Mouse (Mus musculus) liver, embryonic 16.5 days (tissue): ENCODE measurements around the gene Efcc1. TPM values are rescaled to one million over a fixed set of nuclear protein-coding genes. Genes with fewer than 3 reads are reported as not detected.
A peak's percentile ranks its signal among the peaks of the same experiment; 100 is the strongest.
"Not testable (repeated sequence)": the region's sequence is repeated elsewhere in the genome, so short reads cannot be mapped to it uniquely, and the experiment has no call there.

Experiments used
- ATAC-seq: fragments of 200-750 bp; cut with Nextera tagmentation; 2 replicates; pipeline ENCODE4 v1.8.0; 2017; ENCODE audit warnings: low read depth, mild to moderate bottlenecking, moderate number of reproducible peaks, moderate library complexity
- H3K27ac ChIP-seq: fragments of 300-500 bp; sonication (generic); 2 replicates; pipeline ENCODE4 v1.5.1; 2014; ENCODE audit warnings: mild to moderate bottlenecking, low read length
- H3K27me3 ChIP-seq: fragments of 300-500 bp; sonication (generic); 2 replicates; pipeline ENCODE4 v1.6.1; 2014; ENCODE audit warnings: low read depth, low read length, mixed read lengths; ENCODE audit not compliant: control insufficient read depth, insufficient read depth
- H3K36me3 ChIP-seq: fragments of 300-500 bp; sonication (generic); 2 replicates; pipeline ENCODE4 v1.6.1; 2014; ENCODE audit warnings: mild to moderate bottlenecking; ENCODE audit not compliant: control insufficient read depth, insufficient read depth
- H3K4me1 ChIP-seq: fragments of 300-500 bp; sonication (generic); 2 replicates; pipeline ENCODE4 v1.6.1; 2014; ENCODE audit warnings: low read depth, low read length, mixed read lengths; ENCODE audit not compliant: control insufficient read depth
- H3K4me2 ChIP-seq: fragments of 300-500 bp; sonication (generic); 2 replicates; pipeline ENCODE4 v1.6.1; 2014; ENCODE audit warnings: low read depth, low read length, mixed read lengths
- H3K4me3 ChIP-seq: fragments of 300-500 bp; sonication (generic); 2 replicates; pipeline ENCODE4 v1.5.1; 2014; ENCODE audit warnings: low read depth, mild to moderate bottlenecking, low read length
- H3K9ac ChIP-seq: fragments of 300-500 bp; sonication (generic); 2 replicates; pipeline ENCODE4 v1.6.1; 2014; ENCODE audit warnings: low read depth, low read length
- H3K9me3 ChIP-seq: fragments of 300-500 bp; sonication (generic); replicated peaks from 2 replicates; pipeline ENCODE4 v1.6.1; 2016; ENCODE audit warnings: low read length; ENCODE audit not compliant: control insufficient read depth
- WGBS: fragments of 180-500 bp; shearing (Covaris S2); extraction: QIAGEN DNeasy Blood & Tissue Kit; methylation state at CpG from one replicate; pipeline ENCODE4 v1.1.7; 2014; ENCODE audit not compliant: insufficient replicate concordance; 5-methylcytosine and 5-hydroxymethylcytosine counted together
- polyA plus RNA-seq: library from polyadenylated mRNA; unstranded; fragments of >200 nt; fragmentation: Nextera tagmentation; extraction: Ambion mirVana; gene quantifications from 2 replicates; pipeline ENCODE4 v1.2.1, GENCODE M21; 2015

Gene Efcc1
- polyA plus RNA-seq, 1 experiment from 2014 or later = 0.18 TPM

DNA sequence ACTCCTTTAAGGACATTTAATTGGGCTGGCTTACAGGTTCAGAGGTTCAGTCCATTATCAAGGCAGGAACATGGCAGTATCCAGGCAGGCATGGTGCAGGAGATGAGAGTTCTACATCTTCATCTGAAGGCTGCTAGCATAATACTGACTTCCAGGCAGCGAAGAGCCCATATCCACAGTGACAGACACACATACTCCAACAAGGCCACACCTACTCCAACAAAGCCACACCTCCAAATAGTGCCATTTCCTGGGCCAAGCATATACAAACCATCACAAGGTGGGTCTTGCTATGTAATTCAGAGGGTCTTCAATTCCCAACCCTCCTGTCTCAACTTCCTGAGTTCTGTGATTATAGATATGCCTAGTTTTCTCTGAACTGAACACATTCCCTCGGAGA lies 33.6 kb downstream of the Efcc1 start:
- not testable (repeated sequence) for H3K9me3 ChIP-seq, H3K4me2 ChIP-seq, H3K4me3 ChIP-seq, H3K36me3 ChIP-seq, H3K27me3 ChIP-seq, H3K27ac ChIP-seq, H3K9ac ChIP-seq, ATAC-seq
- WGBS = 86% methylated on average over 2 of the region's 2 CpGs
- peaks cover 33% of the 10 kb centered on the region for H3K4me1 ChIP-seq

DNA sequence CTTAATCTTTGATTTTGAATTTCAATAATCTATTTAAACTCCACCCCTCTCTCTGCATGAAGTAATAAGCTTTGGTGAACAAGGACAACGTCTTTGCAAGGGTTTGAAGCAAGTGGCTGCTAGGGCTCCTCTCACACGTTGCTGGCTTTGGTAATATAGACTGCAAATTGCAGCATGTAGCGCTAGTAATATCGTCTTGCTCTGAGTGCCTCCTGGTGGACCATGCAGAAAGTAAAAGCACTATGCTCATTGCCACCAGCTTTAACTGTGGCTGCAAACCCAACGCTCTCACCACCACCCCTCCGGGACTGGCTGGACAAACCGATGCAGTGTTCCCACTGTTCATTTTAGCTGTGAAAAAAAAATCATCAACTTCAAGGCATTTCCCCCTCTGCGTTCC lies 40.0 kb downstream of the Efcc1 start:
- WGBS = 40% methylated on average over 8 of the region's 8 CpGs
- Histone ChIP-seq H3K27ac (no peak overlapping the region), H3K9ac (no peak overlapping the region), H3K4me2 (no peak overlapping the region), H3K9me3 (no peaks in the 10 kb centered on the region), H3K4me3 (no peak overlapping the region), H3K4me1 (peaks cover 1% of the 10 kb centered on the region; the same call in 1 of the 2 replicates), H3K27me3 (no peaks in the 10 kb centered on the region), H3K36me3 (no peaks in the 10 kb centered on the region)
- peak; percentile 47 for ATAC-seq

DNA sequence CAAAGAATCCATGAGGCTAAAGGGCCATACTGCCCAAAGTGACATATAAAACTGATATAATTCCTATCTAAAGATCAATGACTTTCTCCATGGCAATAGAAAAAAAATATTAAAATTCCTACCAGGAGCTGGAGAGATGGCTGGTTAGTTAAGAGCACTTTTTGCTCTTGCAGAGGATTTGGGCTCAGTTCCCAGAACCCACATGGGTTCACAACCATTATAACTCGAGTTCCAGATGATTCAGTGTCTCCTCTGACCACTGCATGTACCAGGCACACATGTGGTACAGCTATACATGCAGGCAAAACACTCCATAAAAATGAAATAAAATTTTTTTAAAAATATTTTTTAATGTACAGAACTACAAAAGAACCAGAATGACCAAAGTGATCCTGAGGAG lies 43.8 kb downstream of the Efcc1 start:
- Histone ChIP-seq H3K4me1 (peaks cover 34% of the 10 kb centered on the region), H3K4me3 (no peak overlapping the region), H3K27ac (no peak overlapping the region), H3K9me3 (no peaks in the 10 kb centered on the region), H3K4me2 (no peak overlapping the region), H3K27me3 (no peaks in the 10 kb centered on the region), H3K36me3 (no peaks in the 10 kb centered on the region), H3K9ac (no peak overlapping the region)
- no peak for ATAC-seq
- WGBS = 28% methylated on average over 1 of the region's 1 CpGs

DNA sequence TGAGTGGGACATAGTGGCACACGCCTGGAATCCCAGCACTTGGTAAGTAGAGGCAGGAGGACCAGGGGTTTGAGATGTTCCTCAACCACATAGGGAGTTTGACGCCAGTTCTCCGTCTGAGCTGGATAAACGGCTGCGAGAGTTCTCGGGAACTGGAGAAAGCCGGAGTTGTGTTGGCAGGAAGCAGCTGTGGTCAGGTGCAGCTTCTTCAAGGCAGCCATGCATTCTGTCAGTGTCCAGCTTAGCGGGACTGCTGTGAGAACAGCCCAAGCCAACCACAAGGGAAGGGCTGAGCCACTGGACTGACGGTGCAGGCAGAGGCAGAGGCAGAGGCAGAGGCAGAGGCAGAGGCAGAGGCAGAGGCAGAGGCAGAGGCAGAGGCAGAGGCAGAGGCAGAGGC lies 44.2 kb downstream of the Efcc1 start:
- no peak for ATAC-seq
- H3K4me1 ChIP-seq = peaks cover 34% of the 10 kb centered on the region
- H3K27ac ChIP-seq = no peak overlapping the region
- no peak overlapping the region for H3K4me2 ChIP-seq
- 44% methylated on average over 9 of the region's 9 CpGs for WGBS
- no peaks in the 10 kb centered on the region for H3K36me3 ChIP-seq
- H3K9ac ChIP-seq = no peak overlapping the region
- H3K9me3 ChIP-seq = no peaks in the 10 kb centered on the region
- no peak overlapping the region for H3K4me3 ChIP-seq
- no peaks in the 10 kb centered on the region for H3K27me3 ChIP-seq

DNA sequence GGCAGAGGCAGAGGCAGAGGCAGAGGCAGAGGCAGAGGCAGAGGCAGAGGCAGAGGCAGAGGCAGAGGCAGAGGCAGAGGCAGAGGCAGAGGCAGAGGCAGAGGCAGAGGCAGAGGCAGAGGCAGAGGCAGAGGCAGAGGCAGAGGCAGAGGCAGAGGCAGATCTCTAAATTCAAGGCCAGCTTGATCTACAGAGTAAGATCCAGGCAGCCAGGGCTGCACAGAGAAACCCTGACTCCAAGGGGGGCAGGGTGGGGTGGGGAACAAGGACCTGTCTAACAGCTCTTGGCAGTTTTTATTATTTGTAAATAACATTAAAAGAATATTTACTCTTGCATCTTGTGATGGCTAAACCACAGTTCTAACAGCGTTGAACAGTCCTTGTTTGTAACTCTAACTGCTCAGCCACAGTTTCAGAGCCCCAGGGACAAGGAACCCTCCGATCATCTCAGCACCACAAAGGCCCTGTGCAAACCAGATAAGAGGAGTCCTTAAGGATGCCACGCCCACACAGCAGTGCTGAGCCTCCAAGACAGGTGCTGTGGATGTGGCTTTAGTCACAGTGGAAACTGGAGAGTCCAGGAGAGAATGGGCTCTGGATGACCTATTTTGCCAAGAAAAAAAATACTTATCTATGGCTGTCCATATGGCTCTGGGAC lies 45.0 kb downstream of the Efcc1 start:
- H3K4me2 ChIP-seq = peak overlapping the region; percentile 73
- H3K9me3 ChIP-seq = no peaks in the 10 kb centered on the region
- no peaks in the 10 kb centered on the region for H3K27me3 ChIP-seq
- H3K4me3 ChIP-seq = peak overlapping the region; percentile 49
- no peaks in the 10 kb centered on the region for H3K36me3 ChIP-seq
- peak overlapping the region; percentile 89 for H3K27ac ChIP-seq
- peaks cover 34% of the 10 kb centered on the region for H3K4me1 ChIP-seq
- ATAC-seq = peak; percentile 99
- H3K9ac ChIP-seq = peak overlapping the region; percentile 59
- 17% methylated on average over 3 of the region's 3 CpGs for WGBS

DNA sequence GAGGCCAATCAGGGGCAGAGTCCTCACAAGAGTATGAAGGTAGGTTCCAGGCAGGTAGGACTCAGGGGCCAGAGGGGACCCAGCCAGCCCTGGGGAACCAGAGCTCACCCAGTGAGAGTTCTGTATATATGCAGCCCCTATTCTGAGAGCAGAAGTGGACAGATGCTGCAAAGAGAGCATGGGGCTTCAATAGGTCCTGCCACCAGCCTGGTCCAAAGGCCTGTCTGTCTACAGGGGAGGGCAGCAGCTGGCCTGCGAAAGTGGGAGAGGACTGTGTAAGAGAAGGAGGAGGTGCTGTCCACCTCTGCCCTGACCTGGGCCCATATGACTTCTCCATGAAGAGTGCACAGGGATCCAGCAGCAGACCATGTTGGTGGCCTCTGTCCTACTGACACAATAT lies 46.0 kb downstream of the Efcc1 start:
- Histone ChIP-seq H3K9me3 (no peaks in the 10 kb centered on the region), H3K4me1 (peaks cover 34% of the 10 kb centered on the region), H3K4me3 (peak overlapping the region; percentile 49), H3K9ac (peak overlapping the region; percentile 59), H3K4me2 (peak overlapping the region; percentile 73), H3K27me3 (no peaks in the 10 kb centered on the region), H3K27ac (peak overlapping the region; percentile 89), H3K36me3 (no peaks in the 10 kb centered on the region)
- ATAC-seq = no peak; the same call in 1 of the 2 replicates
- WGBS = 60% methylated on average over 1 of the region's 1 CpGs

DNA sequence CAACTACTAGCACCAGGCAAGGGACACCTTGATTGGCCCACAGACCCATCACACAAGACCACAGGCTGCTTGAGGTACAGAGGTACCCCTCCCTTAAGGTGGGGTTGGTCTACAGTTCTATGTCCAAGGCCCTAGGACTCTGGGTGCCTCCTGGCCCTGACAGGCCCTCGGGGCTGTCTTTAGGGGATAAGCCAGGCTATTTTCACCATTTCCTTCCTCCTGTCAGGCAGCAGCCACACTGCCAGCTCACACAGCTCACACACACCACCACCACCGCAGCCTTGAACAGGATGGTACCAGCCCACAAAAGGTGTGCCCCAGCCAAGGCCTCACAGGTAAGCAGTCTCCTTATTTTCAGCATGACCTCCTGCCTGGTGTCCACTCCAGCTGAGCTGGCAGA lies 47.2 kb downstream of the Efcc1 start, which contains the start of gene Gp9:
TSS of gene Gp9 (plus strand) at position 231 of the 400 bp plus-strand sequence.
- Histone ChIP-seq H3K27me3 (no peaks in the 10 kb centered on the region), H3K9ac (peak within 1 kb of the TSS; percentile 59), H3K4me2 (peak within 1 kb of the TSS; percentile 73), H3K9me3 (no peaks in the 10 kb centered on the region), H3K36me3 (no peaks in the 10 kb centered on the region), H3K4me1 (peaks cover 34% of the 10 kb centered on the region), H3K27ac (peak within 1 kb of the TSS; percentile 89), H3K4me3 (peak within 1 kb of the TSS; percentile 49)
- WGBS = 17% methylated on average over 2 of the region's 2 CpGs
- no peak for ATAC-seq

DNA sequence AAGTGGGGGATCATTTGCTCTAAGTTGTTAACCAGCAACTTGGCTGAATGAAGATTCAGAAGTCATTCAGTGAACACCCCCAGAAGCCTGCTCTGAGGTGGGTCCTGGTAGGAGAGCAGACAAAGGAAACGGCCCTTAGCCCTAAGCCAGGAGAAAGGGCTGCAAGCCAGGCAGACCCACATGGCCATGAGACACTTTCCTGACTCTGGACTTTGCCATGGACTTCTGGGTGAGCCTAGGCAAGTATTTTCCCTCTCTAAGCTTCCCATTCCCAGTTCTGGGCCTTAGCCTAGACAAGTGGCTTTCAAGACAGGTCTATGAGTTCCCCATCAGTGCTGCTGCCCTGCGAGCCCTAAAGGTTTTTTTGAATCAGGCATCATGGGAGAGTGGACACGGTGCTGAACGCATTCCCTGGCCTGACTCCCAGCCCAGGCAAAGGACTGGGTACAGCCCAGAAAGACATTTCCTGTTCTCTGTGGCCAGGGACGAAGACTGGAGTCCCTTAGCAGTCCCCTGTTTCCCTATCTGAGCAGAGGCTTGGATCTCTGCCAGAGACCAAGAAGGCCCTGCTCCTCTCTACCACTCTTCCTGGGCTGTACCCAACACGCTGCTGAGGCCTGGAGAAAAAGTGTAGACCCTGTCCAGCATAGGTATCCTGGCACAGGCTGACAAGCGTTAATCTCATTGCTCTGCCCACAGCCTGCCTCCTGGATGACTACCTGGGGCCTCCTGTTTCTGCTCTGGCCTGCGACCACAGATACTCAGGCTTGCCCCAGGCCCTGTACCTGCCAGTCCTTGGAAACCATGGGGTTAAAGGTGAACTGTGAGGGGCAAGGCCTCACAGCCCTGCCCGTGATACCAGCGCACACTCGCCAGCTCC lies 47.9 kb downstream of the Efcc1 start:
- no peak overlapping the region for H3K4me3 ChIP-seq

More for the DNA sequence above, 47.9 kb downstream of the Efcc1 start:
- Histone ChIP-seq H3K4me2 (no peak overlapping the region; the same call in 1 of the 2 replicates), H3K27ac (peak overlapping the region; percentile 36), H3K36me3 (no peaks in the 10 kb centered on the region), H3K9ac (peak overlapping the region; percentile 49), H3K9me3 (no peaks in the 10 kb centered on the region), H3K27me3 (no peaks in the 10 kb centered on the region), H3K4me1 (peaks cover 34% of the 10 kb centered on the region)
- 44% methylated on average over 11 of the region's 11 CpGs for WGBS
- ATAC-seq = no peak
